Mouse (Mus musculus): Measurements from ENCODE around the gene Cntnap5a.

GRCm38 (mm10) chr1:115852206-115852605 is 167.7 kb downstream of the Cntnap5a start:
- TF ChIP-seq CTCF (IDR thresholded peaks at IDR 0.05; ENCODE audit: low read depth, low read length) (no peak), EP300 (IDR thresholded peaks at IDR 0.05; ENCODE audit: insufficient read depth, low read depth, low read length) (no peak), POLR2A (IDR thresholded peaks at IDR 0.05; ENCODE audit: insufficient read depth, low read length) (no peak)

Data from ES-Bruce4 (cell line).